Mouse (Mus musculus) gastrocnemius, adult 18-20 months (tissue): ENCODE data around the gene Kpna7. TPM values are rescaled to one million over a fixed set of nuclear protein-coding genes. Genes with fewer than 3 reads are reported as not detected.
"Not testable (repeated sequence)": the region's sequence is repeated elsewhere in the genome, so short reads cannot be mapped to it uniquely, and the experiment has no call there.

Experiments used
- DNase-seq: peaks from one replicate; pipeline ENCODE4 v3.0.0; 2021; ENCODE audit warnings: low spot score
- total RNA-seq, 2 experiments: library from RNA; stranded (reverse); gene quantifications; 2 replicates each; pipeline ENCODE4 v1.2.3; 2021

The Kpna7 gene
- total RNA-seq, 2 experiments from 2014 or later: not detected

DNA sequence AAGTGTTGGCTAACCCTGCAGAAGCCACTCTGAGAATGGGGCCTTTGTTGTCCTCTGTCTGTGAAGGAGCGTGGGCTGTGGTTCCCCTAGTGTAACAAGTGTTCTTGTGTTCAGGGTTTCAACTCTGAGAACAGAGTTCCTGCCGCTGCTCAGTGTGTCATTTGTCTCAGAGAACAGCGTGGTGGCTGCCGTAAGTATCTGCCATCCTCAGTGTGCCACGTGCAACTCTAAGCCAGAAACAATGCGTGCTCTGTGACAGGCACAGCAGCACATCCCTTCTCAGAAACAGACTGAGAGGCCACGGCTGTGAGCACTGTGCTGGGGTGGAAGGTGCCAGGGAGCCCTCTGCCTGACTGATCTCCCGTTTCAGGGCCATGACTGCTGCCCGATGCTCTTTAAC is 20.5 kb upstream of the Kpna7 start:
- no peak for DNase-seq

GRCm38 (mm10) chr5:145102706-145103105 is 18.9 kb upstream of the Kpna7 start:
- DNase-seq: no peak

GRCm38 (mm10) chr5:145101451-145101850 is 17.6 kb upstream of the Kpna7 start:
- DNase-seq: not testable (repeated sequence)

GRCm38 (mm10) chr5:145100960-145101359 is 17.1 kb upstream of the Kpna7 start:
- DNase-seq: no peak

- DNase-seq: no peak
Observed at GRCm38 (mm10) chr5:145098340-145098821, 14.6 kb upstream of the Kpna7 start.

DNA sequence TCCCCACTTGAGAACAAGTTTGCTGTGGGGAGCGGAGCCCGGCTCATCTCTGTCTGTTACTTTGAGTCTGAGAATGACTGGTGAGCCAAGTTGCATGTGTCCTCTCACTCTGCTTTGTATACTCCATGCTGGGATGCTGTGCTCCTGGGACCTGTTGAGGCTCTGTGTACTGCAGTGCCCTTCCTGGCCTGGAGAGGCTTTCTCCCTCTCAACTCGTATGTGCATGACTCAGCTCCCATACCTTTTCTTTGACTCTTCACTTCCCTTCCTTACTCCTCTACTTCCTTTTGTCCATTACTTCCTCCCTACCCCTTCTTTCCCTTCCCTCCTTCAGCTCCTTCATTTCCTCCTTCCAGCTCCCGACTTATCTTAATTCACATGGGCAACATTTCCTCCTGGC is 12.4 kb upstream of the Kpna7 start:
- DNase-seq: no peak

GRCm38 (mm10) chr5:145089878-145090277 is 6.0 kb upstream of the Kpna7 start:
- DNase-seq: no peak

DNA sequence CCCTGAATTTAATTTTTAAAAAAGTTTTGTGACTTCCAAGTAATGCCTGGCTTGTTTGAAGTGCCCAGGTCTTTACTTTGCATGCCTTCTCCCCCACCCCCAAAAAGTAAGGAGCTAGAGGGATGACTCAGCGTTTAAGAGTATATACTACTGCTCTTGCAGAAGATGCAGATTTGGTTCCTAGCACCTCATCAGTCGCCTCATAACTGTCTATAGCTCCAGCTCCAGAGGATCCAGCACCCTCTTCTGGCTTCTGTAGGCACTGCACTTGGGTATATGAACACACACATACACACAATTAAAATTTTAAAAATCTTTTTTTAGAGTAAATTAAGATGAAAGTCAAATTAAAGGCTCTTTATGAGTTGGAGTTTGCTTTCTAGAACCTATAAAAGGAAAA is 4.4 kb upstream of the Kpna7 start:
- DNase-seq: no peak

DNA sequence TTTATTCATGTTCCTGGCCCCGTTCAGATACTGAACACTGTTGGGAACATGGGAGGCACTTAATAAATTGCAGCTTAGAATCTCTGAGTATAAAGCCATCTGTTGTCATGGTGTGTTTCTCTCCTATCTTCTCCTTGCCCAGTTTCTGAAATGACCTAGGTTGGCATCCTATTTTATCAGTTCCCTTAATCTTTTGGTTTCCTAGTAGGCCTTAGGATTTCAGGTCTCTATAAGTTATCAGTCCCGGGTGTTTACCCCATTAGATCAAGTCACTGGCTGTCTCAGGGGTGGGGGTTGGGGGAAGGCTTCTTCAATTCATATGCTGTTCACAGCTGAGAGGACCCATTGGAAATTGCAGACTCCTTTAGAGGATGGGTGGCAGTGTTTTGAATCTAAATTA is 992 bp upstream of the Kpna7 start:
- DNase-seq: no peak

DNA sequence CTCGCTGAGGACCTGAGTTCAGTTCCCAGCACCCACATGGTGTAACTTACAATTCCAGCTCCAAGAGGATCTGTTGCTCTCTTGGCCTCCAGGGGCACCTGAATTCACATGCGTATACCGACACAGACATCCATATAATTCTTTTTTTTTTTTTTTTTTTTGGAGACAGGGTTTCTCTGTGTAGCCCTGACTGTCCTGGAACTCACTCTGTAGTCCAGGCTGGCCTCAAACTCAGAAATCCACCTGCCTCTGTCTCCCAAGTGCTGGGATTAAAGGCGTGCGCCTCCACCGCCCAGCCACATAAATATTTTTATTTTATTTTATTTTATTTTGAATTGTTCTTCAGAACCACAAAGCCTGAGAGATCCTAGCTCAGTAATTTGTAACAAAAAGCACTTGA is 629 bp downstream of the Kpna7 start:
- not testable (repeated sequence) for DNase-seq

DNA sequence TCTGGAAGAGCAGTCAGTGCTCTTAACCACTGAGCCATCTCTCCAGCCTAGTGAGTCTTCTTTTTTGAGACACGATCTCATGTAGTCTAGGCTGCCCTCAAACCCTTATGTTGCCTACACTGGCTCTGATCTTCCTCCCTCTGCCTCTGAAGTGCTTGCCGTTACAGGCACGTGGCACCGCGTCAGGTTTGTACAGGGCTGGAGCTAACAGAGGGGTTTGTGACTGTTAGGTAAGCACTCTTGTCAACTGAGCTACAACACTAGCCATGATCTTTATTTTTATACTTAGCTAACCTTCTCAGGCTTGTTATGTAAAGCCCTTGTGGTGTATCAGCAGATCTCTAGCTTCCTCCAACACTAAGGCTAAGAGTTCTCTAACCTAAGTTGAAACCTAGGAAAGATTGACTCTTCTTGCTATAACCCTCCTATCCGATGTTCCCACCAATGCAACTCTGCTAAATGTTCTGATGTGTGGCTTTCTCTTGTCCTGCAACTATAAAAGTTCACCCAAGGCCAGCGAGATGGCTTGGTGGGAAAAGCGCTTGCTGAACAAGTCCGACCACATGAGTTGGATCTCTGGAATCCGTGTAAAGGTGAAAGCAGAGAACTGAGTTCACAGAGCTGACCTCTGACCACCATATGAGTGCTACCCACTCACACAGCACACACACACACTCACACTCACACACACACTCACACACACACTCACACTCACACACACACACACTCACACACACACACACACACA is 1.8 kb downstream of the Kpna7 start:
- no peak for DNase-seq

GRCm38 (mm10) chr5:145075081-145075480 is 8.7 kb downstream of the Kpna7 start:
- DNase-seq: no peak

- DNase-seq: no peak
Observed at GRCm38 (mm10) chr5:145071342-145071741, 12.5 kb downstream of the Kpna7 start.

GRCm38 (mm10) chr5:145069707-145070106 is 14.1 kb downstream of the Kpna7 start:
- DNase-seq: peak; percentile 68

- DNase-seq: no peak
Observed at GRCm38 (mm10) chr5:145068863-145069262, 15.0 kb downstream of the Kpna7 start.

DNA sequence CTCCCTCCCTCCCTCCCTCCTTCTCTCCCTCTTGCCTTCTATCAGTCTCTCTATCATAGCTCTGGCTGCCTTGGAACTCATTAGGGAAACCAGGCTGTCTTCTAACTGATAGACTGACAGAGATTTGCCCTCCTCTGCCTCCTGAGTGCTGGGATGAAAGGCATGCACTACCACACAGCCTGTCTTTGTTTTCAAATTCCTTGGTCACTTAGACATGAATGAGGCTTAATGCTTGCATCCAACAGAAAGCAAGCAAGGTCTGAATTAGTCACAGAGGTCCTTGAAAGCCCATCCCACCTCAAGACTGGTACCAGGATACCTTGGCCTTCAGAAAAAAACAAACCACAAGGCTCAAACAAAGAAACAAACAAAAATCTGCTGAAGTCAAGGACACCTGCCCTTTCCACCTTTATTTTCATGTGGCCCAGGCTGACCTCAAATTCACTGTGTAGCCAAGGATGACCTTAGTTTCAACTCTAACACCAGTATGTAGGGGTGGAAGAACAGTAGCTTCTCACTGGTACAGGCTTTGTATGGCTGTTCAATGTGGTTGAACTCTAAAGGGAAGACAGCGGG is 19.0 kb downstream of the Kpna7 start:
- no peak for DNase-seq

GRCm38 (mm10) chr5:145059524-145059923 is 24.3 kb downstream of the Kpna7 start:
- DNase-seq: no peak

DNA sequence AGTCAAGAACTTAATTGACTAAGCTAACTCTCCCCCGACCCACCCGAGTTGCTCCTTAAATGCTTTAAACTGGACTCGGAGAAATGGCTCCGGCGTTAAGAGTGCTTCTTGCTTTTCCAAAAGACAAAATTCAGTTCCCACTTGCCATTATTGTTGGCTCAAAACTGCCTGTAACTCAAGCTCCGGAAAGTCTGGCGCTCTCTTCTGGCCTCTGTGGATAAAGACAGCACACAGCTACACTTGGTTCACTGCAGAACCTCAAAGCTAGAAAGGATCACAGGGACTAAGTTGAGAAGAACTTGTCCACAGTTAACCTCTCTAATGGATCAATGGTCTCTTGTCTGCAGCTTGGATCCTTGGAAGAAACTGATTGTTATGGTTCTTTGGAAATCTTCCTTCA is 25.1 kb downstream of the Kpna7 start:
- DNase-seq: no peak

GRCm38 (mm10) chr5:145057907-145058306 is 25.9 kb downstream of the Kpna7 start:
- no peak for DNase-seq

DNA sequence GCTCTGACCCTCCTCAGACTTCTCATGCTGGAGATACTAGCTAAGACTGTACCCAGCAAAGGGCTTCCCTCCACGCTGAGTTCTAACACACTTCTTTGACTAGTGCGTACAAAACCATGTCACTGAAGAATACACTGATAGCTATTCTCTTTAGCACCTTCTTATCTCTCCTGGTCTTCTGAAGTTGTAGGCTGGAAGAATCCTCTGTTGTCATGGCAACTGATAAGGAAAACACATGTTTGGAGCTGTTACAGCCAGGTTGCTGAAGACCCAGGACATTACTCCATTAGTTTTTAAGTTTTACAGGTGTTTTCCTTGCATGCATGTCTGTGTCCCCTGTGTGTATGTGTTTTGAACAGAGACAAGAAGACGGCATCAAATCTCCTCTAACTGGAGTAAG is 29.6 kb downstream of the Kpna7 start:
- not testable (repeated sequence) for DNase-seq

GRCm38 (mm10) chr5:145042690-145043089 is 41.1 kb downstream of the Kpna7 start, which contains the start of gene 1700018F24Rik:
TSS of gene 1700018F24Rik (plus strand) at chr5:145042990.
- not testable (repeated sequence) for DNase-seq

DNA sequence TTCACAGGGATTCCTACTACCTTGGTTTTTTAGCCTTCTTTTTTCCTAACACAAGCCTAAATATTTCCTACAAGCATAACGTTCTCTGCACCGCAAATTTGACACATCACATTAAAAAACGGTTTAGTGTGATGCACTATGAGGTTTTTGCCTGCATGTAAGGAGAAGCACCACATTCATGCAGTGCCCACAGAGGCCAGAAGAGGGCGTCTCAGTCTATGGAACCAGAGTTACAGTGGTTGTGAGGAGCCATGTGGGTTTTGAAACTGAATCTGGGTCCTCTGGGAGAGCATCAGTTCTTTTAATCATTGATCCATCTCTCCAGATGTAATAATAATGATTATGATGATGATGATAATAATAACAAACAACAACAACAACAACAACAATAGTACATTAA is 42.2 kb downstream of the Kpna7 start:
- DNase-seq: no peak

DNA sequence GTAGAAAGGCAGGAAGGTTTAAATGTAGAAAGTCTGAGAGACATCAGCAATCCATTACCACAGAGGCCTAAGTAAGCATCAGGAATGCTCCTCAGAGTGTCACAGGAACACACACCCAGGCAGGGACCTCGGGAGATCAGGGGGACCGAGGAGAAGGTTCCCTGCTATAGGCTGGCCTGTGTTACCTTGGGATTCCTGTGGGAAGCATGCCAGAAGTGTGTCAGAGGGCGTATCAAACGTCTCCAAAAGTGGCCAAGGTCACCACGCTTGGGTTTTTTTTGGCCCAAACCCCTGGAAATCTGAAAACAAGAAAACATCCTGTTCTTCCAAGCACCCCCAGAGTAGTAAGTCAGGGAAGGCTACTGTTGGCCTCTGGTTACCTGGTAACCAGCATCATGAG is 51.4 kb downstream of the Kpna7 start, which contains the start of gene Gm4871:
Gene Gm4871, minus strand, starts transcription at position 364 of the 400 bp plus-strand sequence.
- not testable (repeated sequence) for DNase-seq
